Mouse (Mus musculus) lung, embryonic 15.5 days (tissue): Measurements from ENCODE around the gene Ntn3. TPM values are rescaled to one million over a fixed set of nuclear protein-coding genes. Genes with fewer than 3 reads are reported as not detected.
A peak's percentile ranks its signal among the peaks of the same experiment; 100 is the strongest.

Experiments used
- ATAC-seq: fragments of 200-750 bp; cut with Nextera tagmentation; 2 replicates; pipeline ENCODE4 v1.8.0; 2017; ENCODE audit warnings: moderate number of reproducible peaks, borderline replicate concordance; ENCODE audit not compliant: low FRiP score, low TSS enrichment; ENCODE audit errors: extremely low read depth
- H3K27ac ChIP-seq: fragments of 300-500 bp; sonication (generic); 2 replicates; pipeline ENCODE4 v1.5.1; 2015; ENCODE audit warnings: moderate library complexity, mild to moderate bottlenecking, inconsistent platforms
- H3K27me3 ChIP-seq: fragments of 300-500 bp; sonication (generic); 2 replicates; pipeline ENCODE4 v1.6.1; 2015; ENCODE audit warnings: inconsistent platforms
- H3K36me3 ChIP-seq: fragments of 300-500 bp; sonication (generic); 2 replicates; pipeline ENCODE4 v1.6.1; 2015; ENCODE audit warnings: inconsistent platforms
- H3K4me1 ChIP-seq: fragments of 300-500 bp; sonication (generic); 2 replicates; pipeline ENCODE4 v1.6.1; 2015; ENCODE audit warnings: inconsistent platforms
- H3K4me2 ChIP-seq: fragments of 300-500 bp; sonication (generic); 2 replicates; pipeline ENCODE4 v1.6.1; 2015; ENCODE audit warnings: inconsistent platforms, mild to moderate bottlenecking, moderate library complexity
- H3K4me3 ChIP-seq: fragments of 300-500 bp; sonication (generic); 2 replicates; pipeline ENCODE4 v1.5.1; 2015; ENCODE audit warnings: mild to moderate bottlenecking, inconsistent platforms
- H3K9ac ChIP-seq: fragments of 300-500 bp; sonication (generic); 2 replicates; pipeline ENCODE4 v1.6.1; 2015; ENCODE audit warnings: inconsistent platforms
- H3K9me3 ChIP-seq: fragments of 300-500 bp; sonication (generic); 2 replicates; pipeline ENCODE4 v1.6.1; 2016; ENCODE audit warnings: inconsistent platforms
- WGBS: fragments of 180-500 bp; shearing (Covaris S2); methylation state at CpG from one replicate; pipeline ENCODE4 v1.1.7; 2015; 5-methylcytosine and 5-hydroxymethylcytosine counted together
- microRNA-seq: library from miRNA; unstranded; fragments of <30 nt; microRNA quantifications from one replicate; pipeline ENCODE4, GENCODE M21; 2016
- polyA plus RNA-seq: library from polyadenylated mRNA; unstranded; fragments of >200 nt; fragmentation: Nextera tagmentation; extraction: Ambion mirVana; gene quantifications from 2 replicates; pipeline ENCODE4 v1.2.1, GENCODE M21; 2015

The Ntn3 gene
- polyA plus RNA-seq, 1 experiment from 2014 or later = 6.1 TPM

DNA sequence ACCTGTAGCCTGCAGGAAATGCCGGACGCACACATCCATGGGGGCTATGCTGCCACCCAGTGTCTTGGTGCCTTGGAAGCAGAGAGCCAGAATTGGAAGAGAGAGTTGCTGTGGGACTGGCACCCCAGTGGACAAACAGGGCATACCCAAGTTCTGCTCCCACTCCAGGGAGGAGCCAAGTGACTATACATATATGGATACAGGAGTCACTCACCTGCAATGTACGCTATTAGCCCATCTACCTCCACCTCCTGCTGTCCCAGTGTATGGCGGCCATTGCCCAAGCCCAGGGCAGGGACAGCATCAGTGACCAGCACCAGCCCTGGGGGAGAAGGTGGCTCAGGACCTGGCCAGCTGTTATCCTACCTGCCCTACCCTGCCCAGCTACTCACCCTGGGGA is 51.8 kb downstream of the Ntn3 start:
- Histone ChIP-seq H3K4me3 (no peak overlapping the region), H3K4me1 (peaks cover 2% of the 10 kb centered on the region), H3K9me3 (no peaks in the 10 kb centered on the region), H3K27me3 (no peaks in the 10 kb centered on the region), H3K27ac (no peak overlapping the region), H3K36me3 (no peaks in the 10 kb centered on the region), H3K4me2 (no peak overlapping the region), H3K9ac (no peak overlapping the region)
- 0 out of 2 replicates have a peak, but pooled peaks have one; percentile 4 for ATAC-seq
- 91% methylated on average over 4 of the region's 4 CpGs for WGBS

DNA sequence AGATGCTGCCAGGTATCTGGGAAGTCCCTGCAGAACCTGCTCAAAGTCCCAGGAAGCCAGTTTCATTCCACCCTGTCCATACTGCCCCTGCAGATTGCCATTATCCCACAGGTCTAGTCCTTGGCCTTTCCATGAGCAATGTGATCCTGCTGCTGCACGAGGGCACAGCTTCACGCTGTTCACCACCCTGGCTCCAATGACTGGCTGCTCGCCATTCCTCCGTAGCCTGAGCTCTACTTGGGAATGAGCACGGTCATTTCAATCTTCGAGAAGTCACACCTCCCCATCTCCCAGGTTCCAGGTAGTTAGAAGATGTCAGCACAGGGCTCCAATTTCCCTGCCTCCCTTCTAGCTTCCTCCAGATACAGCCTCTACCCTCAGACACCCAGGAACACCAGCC is 52.2 kb downstream of the Ntn3 start:
- H3K27ac ChIP-seq = no peak overlapping the region
- no peak overlapping the region for H3K4me2 ChIP-seq
- H3K9ac ChIP-seq = no peak overlapping the region
- peaks cover 4% of the 10 kb centered on the region for H3K4me1 ChIP-seq
- H3K9me3 ChIP-seq = no peaks in the 10 kb centered on the region
- no peaks in the 10 kb centered on the region for H3K27me3 ChIP-seq
- no peaks in the 10 kb centered on the region for H3K36me3 ChIP-seq
- ATAC-seq = no peak
- 91% methylated on average over 6 of the region's 6 CpGs for WGBS
- no peak overlapping the region for H3K4me3 ChIP-seq

DNA sequence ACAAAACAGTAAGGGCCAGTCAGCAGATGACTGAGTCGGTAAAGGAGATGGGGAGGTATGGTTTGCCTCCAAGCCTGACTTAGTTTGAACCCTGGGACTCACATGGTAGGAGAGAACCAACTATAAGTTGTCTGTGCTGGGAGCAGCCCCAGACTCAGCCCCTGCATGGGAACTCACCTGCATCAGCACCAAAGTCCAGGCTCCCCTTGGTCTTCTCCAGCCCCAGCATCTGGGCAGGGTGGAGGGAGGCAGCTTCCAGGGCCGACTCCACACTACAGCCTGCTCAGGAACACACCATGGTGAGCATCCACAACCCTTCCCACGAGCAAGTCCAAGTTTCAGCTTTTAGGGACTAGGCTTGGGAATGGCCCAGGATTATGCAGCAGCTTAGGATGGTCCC is 52.9 kb downstream of the Ntn3 start:
- no peak for ATAC-seq
- no peak overlapping the region for H3K27ac ChIP-seq
- no peak overlapping the region for H3K4me2 ChIP-seq
- H3K27me3 ChIP-seq = no peaks in the 10 kb centered on the region
- H3K9ac ChIP-seq = no peak overlapping the region
- H3K4me1 ChIP-seq = peaks cover 12% of the 10 kb centered on the region
- H3K9me3 ChIP-seq = no peaks in the 10 kb centered on the region
- no peak overlapping the region for H3K4me3 ChIP-seq
- WGBS = 78% methylated on average over 3 of the region's 3 CpGs
- H3K36me3 ChIP-seq = no peaks in the 10 kb centered on the region

DNA sequence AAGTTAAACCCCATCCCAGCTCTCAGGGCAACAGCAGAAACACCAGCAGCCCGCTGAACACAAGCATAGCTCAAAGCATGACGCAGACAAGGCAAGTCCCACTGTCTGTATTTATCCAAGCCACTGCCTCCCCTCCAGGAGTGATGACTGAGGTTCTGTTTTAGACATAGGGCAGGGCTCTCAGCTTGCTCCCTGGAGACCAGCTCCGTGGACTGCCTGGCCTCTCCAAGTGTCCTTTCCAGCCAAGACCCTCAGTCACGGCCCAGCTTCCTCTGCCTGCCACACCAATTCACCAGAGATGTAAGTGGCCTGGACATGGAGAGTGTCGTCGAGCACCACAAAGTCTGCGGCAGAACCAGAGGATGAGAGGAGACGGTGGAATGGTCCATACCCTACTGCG is 53.6 kb downstream of the Ntn3 start:
- H3K4me2 ChIP-seq = no peak overlapping the region
- no peak overlapping the region for H3K4me3 ChIP-seq
- H3K4me1 ChIP-seq = peaks cover 15% of the 10 kb centered on the region
- H3K36me3 ChIP-seq = no peaks in the 10 kb centered on the region
- ATAC-seq = no peak
- H3K27ac ChIP-seq = no peak overlapping the region
- no peak overlapping the region for H3K9ac ChIP-seq
- 95% methylated on average over 9 of the region's 9 CpGs for WGBS
- no peaks in the 10 kb centered on the region for H3K9me3 ChIP-seq
- no peaks in the 10 kb centered on the region for H3K27me3 ChIP-seq

DNA sequence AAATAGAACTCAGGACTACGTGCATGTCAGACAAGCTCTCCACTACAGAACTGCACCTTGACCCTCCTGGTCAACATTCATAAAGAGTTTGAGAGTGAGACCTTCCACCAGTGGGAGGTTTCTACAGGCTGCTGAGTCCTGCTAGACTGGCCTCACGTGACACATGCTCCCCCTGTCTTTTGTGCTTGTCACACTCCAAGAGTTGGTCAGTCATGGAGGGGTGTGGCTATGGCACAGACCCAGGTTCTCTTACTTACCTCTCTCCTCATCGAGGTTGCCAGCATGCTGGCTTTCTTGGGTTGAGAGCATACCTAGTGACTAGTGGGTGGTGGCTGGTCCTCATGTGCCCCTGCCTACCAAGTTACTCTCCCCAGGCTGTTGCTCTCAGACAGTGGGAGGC is 54.9 kb downstream of the Ntn3 start:
- Histone ChIP-seq H3K27me3 (no peaks in the 10 kb centered on the region), H3K27ac (no peak overlapping the region), H3K9ac (no peak overlapping the region), H3K4me1 (peaks cover 15% of the 10 kb centered on the region), H3K4me2 (no peak overlapping the region), H3K4me3 (no peak overlapping the region), H3K9me3 (no peaks in the 10 kb centered on the region), H3K36me3 (no peaks in the 10 kb centered on the region)
- 62% methylated on average over 3 of the region's 3 CpGs for WGBS
- no peak for ATAC-seq

Small RNAs within 50 kb of the gene (microRNA-seq; reads per million reads assigned to microRNA genes)
- gene Mir5134 = 1.9 reads per million, percentile 4 among the genes with 10 or more reads in this experiment
- 1.5 reads per million for gene Mir6965

Other genes with a start within 250 kb of the Ntn3 start
- 0.10 and 0.20 TPM in 2 replicates for gene Prss30, start 229.0 kb downstream of the Ntn3 start, polyA plus RNA-seq
- gene Prss22, start 211.4 kb downstream of the Ntn3 start, polyA plus RNA-seq = 1.4 and 1.6 TPM in 2 replicates
- gene Prss27, start 171.4 kb downstream of the Ntn3 start, polyA plus RNA-seq = 0.39 TPM in 1 of 2 replicates, not detected in the other
- gene Kctd5, start 136.0 kb downstream of the Ntn3 start, polyA plus RNA-seq = 68.1 and 69.0 TPM in 2 replicates
- 30.3 and 34.5 TPM in 2 replicates for gene Pdpk1, start 58.6 kb downstream of the Ntn3 start, polyA plus RNA-seq
- 33.2 and 34.5 TPM in 2 replicates for gene Amdhd2, start 45.8 kb downstream of the Ntn3 start, polyA plus RNA-seq
- gene Atp6v0c, start 39.8 kb downstream of the Ntn3 start, polyA plus RNA-seq = 447 and 455 TPM in 2 replicates
- 4.7 and 5.4 TPM in 2 replicates for gene Tbc1d24, start 4.0 kb downstream of the Ntn3 start, polyA plus RNA-seq
- 11.5 and 12.4 TPM in 2 replicates for gene Tedc2, start 11.3 kb upstream of the Ntn3 start, polyA plus RNA-seq
- gene Ccnf, start 42.0 kb upstream of the Ntn3 start, polyA plus RNA-seq = 71.7 and 77.0 TPM in 2 replicates
- 0.21 and 0.35 TPM in 2 replicates for gene Abca17, start 141.5 kb upstream of the Ntn3 start, polyA plus RNA-seq
- gene Abca3, start 142.4 kb upstream of the Ntn3 start, polyA plus RNA-seq = 18.2 and 23.1 TPM in 2 replicates
- gene Rnps1, start 205.0 kb upstream of the Ntn3 start, polyA plus RNA-seq = 258 and 262 TPM in 2 replicates
- 90.4 and 90.6 TPM in 2 replicates for gene Eci1, start 217.1 kb upstream of the Ntn3 start, polyA plus RNA-seq
- 1.9 and 2.0 TPM in 2 replicates for gene Dnase1l2, start 233.6 kb upstream of the Ntn3 start, polyA plus RNA-seq